Mouse (Mus musculus): Measurements from ENCODE around the gene Tnrc18.

DNA sequence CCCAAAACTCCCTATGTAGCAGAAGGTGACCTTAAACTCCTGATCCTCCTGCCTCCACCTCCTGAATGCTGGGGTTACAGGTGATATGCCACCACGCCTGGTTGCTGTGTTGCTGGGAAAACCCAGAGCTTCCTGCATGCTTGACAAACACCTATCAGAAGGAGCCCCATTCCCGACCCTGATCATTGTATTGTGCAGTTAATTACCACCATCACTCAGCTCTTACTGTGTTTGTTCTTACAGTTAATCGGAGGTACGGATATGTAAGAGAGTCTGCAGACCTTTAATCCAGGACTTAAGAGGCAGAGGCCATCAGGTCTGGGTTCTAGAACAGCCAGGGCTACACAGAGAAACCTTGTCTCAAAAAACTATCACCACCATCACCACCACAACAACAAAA lies 18.2 kb downstream of the Tnrc18 start:
- TF ChIP-seq CTCF (IDR thresholded peaks at IDR 0.05; ENCODE audit: low read depth, low read length) (no peak), POLR2A (IDR thresholded peaks at IDR 0.05; ENCODE audit: extremely low read depth, insufficient read depth, low read length) (no peak)
